Mouse (Mus musculus) mouse trophoblast stem cell (cell line): ENCODE data around the gene Schip1.
"Not testable (repeated sequence)": the region's sequence is repeated elsewhere in the genome, so short reads cannot be mapped to it uniquely, and the experiment has no call there.

Experiments
- in situ Hi-C, 2 experiments: fragments of 300-500 bp; cut with MseI, MboI; formaldehyde crosslinking; loops; 2 replicates in 1 of 2; 3 replicates in 1 of 2; pipeline ENCODE4 v1.15.1; 2025

Gene Schip1

DNA sequence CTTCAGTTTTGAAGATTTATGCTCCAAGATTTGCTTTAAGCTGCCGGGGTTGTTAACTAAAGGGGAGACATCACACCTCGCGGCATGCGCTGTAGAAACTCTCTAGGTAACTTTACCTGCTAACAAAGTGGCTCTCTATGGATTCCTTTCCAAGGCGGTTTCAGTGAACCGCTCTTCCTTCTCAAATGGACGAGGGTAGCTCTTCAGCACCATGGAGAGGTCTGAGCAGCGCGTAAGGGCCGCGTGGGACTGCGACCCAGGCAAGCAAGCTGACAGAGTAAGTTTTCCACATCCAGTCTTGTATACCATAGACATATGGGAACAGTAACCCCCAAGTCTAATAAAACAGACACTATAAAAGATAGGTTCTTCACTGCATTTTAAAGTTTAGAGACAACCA is at the start of gene Schip1:
Gene Schip1 (plus strand): TSS at position 72 of the 400 bp plus-strand sequence.
- in situ Hi-C loops = no loop called here

DNA sequence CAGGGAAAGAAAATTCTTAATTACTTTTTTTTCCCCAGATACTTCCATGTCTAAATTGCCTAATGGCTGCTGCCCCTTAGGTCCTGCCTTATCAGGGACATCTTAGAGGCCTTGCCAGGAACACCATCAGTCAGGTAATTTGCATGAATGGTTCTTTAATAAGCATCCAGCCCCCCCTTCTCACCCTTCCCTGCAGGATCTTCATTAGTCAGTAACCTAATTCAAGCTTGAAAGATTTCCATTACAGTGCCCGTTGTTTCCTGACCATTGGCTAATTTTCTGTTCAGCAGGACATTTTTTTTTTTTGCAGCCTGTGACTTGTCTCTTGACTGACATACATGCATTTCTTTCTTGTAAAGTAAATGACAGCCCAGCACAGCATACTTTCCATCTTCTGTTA is 48.8 kb upstream of the Schip1 start:
- in situ Hi-C loops = no loop called here

DNA sequence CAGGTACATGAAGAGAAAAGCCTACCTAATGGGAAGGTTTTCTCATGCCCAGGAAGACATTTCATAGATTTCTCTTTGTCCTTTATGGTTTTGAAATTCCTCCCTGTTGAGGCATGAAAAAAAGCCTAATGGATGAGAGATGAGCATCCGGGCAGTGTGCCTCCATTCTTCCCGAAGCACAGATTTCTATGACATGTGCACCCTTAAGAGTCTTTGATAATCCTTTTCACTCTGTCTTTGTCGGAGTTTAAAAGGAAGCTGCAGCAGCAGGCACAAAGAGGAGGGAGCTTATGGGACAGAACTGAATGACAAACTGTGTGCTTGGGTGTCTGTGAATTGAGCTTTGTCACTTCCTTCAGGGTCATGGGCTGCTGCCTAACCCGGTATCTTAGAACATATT is 45.2 kb upstream of the Schip1 start:
- in situ Hi-C loops = no loop called here

DNA sequence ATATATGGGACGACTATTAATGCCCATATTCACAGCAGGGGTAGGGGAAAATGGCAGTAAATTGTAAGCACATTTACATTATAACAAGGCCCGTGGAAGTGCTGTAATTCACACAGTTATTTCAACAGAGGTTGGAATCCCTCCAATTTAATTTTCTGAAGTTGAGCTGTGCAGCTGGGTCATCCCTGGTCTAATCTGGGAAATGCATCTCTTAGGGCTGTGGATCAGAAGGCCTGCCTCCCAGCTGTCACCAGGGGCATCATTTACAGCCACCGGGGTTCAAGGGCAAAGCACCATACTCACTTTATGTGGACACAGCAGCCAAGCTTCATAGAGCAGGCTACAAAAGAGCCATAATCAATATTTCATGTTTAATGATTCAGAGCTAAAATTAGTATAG is 28.5 kb upstream of the Schip1 start:
- in situ Hi-C loops = no loop called here

DNA sequence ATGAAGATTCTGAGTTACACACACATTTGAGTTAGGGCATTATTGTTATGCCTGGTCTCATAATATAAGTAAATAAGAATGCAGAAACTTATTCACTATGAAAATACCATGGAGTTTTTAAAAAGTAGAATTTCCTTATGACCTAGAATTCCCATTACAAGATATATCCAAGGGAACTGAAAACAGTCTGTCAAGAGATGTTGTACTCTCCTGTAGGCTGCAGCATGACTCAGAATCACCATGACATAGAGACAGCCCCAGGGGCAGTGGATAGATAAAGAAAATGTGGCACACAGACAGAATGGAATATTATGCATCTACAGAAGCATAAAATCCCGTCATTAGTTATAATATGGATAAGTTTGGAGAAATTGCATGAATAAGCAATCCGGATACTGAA is 21.7 kb upstream of the Schip1 start:
- in situ Hi-C loops = loop anchor here in 1 of 2 experiments (5.0 kb wide), 1 partner anchor 411 kb away; no protein-coding TSS in a partner anchor

DNA sequence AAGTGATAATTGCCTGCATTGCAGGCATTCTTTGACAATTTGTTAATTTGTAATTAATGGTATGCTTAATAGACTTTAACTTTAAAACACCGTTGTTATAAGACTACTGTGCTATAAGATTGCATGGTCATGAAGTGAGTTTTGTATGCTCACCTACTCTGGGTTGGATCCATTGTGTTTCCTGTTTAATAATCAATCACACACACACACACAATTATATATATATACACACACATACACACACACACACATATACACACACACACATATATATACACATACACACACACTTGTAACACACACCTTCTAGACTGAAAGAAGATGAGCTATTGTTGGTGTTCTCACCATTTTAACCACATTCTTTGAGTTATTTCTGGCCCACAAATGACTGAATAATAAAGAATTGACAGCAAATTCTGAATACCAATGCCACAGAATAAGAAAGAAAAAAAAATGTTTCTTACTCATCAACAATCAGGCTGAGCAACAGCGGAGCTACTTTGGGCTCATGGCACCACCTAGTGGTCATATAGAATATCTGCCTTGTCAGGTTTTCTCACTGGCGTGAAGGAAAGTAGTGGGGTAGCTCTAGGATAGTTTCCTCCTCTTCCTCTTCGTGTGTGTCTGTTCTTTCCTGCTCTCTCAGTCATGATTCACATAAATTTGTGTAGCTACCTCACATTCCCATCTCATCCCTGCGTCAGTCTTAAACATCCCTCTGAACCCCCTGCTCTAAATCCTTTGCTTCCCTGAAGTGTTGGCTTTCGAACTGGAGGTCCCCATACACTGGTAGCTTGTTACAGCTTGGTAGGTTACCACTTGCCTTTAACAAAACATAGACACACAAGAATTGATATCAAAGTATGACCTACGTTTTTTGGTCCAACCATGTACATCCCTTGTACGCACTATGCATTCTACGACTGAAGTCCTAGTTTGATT is 18.9 kb upstream of the Schip1 start:
- in situ Hi-C loops = loop anchor here in 1 of 2 experiments (5.0 kb wide), 1 partner anchor 418 kb away; no protein-coding TSS in a partner anchor

DNA sequence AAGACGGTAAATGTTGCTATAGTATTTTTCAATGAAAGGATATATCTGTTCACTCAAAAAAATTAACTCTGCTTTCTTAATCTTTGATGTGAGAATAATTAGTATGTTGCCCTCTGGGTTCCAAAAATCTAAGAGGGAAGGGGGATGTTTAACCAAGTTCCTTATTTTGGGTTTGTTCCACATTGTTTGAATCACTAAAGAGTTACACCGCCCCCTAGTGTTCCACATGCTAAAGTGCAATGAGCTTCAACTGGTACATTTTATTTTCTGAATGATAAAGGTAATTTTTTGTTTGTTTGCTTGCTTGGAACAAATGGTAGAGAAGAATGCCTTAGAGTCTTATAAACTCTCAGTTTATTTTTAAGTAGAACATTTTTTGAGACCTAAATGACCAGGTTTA is 11.1 kb upstream of the Schip1 start:
- in situ Hi-C loops = no loop called here

DNA sequence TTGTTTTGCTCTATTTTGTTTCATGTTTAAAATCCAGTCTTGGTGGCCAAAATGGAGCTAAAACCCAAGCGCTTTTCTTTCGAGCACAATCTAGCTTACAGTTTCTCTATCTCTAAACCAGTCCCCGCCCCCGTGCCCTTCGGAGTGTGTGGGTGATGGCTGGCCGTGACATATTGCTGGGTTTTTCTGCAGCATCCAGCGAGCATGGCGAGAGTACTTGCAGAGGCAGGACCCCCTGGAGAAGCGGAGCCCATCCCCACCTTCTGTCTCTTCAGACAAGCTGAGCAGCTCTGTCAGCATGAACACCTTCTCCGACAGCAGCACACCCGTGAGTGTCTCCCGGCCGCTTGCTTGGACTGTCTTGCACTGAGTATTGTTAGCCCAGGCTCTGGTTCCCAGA is 9.5 kb upstream of the Schip1 start:
- in situ Hi-C loops = loop anchor here in 1 of 2 experiments (5.0 kb wide), 1 partner anchor 487 kb away; no protein-coding TSS in a partner anchor

DNA sequence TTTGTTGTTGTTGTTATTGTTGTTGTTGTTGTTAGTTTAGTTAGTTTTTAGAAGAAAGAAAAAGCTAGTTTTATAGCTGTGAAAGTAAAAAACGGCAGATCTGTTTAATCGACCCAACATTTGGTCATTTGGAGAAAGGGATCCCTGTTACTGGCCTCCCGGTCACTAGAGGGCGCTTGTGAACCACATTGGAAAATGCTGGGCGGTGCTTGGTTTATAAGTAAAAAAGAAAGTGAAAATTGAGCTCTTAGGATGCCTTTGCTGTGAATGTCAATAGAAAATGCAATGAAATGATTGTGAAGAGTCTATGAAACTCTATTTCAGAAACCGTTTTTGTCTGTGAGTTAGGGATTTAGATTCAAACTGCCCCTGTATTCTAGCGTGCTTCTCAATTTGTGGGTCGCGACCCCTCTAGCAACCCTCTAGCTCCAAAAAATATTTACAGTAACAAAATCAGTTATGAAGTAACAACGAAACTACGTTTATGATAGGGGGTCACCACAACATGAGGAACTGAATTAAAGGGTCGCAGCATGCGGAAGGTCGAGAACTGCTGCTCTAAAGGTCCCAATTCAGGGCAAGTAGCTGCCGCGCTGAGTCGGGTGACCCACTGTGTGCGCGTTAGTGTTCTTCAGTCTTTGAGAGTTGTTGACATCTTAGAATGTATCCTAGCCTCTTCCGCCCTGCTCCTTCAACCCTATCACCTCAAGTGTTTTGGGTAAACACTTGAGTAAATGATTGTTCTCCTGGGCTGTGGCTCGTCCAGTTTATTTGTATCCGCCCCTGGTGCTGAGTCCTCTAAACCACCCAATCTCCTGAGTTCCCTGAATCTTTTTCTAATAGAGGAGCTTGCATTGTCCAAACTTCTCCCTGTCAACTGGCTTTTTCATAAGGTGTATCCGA is 8.0 kb upstream of the Schip1 start:
- in situ Hi-C loops = loop anchor here in 1 of 2 experiments (5.0 kb wide), 1 partner anchor 486 kb away; no protein-coding TSS in a partner anchor

DNA sequence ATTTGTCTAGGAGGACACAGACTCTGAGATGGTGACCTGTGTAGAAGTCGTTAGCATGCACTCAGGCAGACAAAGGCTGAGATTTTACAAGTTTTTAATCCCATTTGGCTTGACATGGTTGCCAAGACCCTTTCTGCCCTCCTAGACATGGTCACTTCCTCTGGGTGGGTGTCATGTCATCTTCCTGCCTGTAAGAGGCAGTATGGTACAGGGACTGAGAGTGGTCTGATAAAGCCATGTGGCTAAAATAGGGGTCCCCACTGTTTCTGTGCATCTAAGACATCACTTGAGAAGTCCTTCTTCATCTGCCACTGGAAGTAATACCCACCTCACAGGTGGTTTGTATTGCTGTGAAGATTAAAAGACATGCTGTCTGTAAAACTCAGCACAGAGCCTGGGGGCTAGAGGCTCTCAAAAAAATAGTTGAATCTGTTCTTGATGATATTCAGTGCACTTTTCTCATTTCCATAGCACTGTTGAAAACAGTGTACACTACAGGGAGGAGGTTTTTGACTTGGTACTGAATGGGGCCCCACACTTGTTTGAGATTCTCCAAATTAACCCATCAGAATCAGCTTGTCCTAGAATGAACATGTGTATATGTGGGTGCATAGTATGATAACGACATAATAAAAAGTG is 5.3 kb upstream of the Schip1 start:
- in situ Hi-C loops = loop anchor here in 1 of 2 experiments (5.0 kb wide), 1 partner anchor 483 kb away; no protein-coding TSS in a partner anchor

DNA sequence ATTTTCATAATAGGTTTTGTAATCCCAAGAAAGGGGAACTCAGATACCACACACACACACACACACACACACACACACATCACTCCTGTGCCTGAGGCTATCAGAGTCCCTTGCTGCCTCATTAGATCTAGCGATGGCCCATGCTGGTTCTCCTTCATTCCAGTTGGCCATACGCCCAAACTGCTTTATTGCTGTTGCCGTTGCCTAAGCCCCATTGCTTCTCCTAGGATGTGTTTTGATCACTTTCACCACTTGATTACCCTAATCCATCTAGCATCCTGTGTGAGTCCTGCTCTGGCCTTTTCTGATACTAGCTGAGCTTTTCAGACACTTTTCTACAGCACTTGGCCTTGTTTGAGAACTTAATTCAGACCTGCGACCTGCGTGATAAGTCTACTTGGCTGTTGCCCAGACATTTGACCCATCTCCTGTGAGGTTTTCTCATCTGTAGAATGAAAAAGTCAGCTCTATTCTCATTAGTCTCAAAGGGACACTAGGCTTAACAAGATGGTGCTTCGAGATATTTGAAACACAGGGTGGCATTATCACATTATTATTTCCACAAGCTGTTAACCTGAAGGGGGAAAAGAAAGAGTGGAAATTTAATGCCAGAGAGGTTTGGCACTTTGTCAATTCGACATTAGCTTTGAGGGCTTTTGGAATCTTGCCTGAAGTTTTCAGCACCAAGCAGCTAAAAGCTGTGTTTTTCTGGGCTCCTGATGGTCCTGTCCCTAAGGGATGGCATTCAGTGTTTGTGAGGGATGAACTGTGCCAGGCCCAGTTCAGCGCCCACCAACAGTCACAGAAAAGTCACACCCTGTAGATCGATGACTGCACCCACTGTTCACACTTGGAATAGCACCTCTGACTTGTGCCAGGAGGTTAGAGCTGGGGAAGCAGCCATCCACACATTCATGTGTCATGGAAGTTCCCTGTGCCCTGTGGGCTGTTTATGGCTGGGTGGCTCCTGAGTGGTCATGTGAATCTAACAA is 7.1 kb downstream of the Schip1 start:
- in situ Hi-C loops = no loop called here

DNA sequence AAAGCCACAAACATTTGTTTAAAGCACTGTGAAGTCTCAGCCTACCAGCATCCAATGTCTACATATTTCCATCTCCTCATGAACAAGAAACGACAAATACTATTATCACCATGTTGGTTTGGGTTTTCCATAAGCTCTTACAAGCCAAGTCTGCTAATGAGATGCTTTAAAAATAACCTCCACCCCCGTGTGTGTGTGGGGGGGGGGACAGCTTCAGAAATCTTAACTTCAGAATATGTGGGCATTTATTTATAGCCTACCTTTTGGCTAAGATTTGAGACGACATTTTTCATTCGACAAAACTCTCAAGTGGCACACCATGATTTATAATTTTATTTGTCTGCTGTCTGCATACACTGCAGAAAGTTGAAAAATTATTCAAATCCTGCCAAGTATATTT is 12.8 kb downstream of the Schip1 start:
- in situ Hi-C loops = no loop called here

DNA sequence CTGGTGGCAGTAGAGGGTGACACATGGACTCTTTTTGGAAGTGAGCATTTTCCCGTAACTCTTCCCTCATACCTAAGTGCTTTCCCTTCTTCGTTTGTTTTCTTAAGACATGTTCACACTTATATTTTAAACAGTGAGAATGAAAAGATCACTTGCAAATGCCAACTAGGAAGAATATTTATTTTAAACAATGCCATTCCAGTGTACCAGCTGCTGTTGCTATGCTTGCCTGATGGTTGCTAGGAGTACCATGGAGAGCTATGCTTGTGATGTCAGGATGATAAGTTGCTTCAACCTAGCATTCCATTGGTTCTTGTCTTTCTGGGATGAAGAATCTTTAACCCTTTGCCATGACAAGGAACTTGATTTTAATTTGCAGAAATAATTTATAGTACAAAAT is 20.4 kb downstream of the Schip1 start:
- in situ Hi-C loops = no loop called here

DNA sequence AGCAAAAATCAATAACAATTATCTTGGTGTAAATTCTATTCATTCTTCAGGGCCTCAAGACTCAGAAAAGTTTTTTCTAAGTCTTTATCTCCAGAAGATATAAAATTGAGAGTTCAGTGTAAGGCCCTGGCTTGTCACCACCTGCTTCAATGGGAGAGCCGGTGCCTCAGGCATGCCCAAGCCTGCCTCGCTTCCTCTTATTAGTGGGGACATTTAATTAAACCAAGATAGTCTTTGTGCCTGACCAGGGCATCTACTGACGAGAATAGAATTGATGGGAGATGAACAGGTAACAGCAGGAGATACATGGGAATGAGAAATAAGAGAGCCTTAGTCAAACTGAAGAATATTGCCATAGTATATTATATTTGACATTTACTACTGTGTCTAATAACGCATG is 27.5 kb downstream of the Schip1 start:
- in situ Hi-C loops = no loop called here

DNA sequence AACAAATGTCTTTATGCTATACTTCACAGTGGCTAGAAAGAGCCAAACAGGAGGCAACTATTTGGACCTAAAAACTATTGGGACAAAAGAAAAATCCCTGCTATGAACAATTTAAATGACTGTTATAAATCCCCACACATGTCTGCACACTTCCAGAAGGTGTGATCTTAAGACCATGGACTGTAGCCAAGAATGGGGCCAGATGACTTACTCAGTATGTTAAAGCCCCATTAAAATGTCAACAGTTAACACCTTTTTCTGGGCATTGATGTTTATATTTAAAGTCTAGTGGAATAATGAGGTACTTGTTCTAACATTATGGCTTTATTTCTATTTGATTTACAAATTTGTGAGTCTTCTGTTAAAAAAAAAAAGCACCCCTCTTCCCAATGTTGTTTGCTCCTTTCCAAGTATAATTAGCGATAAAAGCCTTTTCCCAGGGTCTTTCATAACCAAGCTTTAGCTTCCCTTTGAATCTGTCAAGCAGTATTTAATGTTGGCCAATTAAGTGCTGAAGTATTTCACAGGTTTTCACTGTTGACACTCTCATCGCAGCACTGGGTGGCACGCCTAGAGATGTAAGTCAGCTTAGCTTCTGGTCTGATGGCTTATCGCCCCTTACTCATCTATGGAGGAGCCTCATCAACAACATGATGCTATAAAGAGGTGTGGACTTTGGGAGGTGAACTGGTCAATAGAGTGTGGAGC is 32.3 kb downstream of the Schip1 start:
- in situ Hi-C loops = no loop called here

DNA sequence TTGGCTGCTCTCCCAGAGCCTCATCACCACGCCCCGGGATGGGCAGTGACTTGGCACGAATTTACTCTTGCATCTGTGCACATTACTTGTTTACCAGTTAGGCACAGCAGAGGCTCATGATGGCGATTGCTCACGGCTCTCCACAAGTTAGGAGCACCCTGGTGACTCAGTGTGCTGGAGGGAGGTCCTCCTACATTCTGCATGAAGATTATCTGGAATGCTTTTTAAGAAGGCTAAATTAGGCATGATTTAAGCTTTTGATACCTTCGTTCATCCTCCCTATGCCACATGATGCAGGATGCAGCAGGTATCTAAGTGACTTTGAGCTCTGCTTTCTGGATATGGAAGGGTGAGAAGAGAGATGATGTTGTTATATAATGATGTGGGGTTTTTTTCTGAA is 35.0 kb downstream of the Schip1 start:
- in situ Hi-C loops = not testable (repeated sequence)

DNA sequence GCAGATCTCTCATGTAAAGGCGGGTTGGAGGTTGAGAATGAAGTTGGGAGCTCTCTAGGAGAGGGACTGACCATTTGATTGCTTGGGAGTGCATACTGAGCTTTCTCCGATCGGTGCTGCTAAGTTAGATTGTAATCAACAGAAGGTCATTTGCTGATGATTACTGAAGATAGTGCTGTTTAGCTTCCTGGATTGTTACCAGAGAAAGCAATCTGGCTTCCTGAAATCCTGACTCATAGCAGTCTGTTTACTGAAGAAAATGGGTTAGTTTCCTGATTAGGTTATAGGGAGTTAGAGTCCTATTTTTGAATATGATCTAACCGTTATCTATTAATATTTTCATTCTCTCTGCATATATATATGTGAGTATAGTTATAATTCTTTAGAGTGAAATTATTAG is 36.7 kb downstream of the Schip1 start:
- in situ Hi-C loops = no loop called here

DNA sequence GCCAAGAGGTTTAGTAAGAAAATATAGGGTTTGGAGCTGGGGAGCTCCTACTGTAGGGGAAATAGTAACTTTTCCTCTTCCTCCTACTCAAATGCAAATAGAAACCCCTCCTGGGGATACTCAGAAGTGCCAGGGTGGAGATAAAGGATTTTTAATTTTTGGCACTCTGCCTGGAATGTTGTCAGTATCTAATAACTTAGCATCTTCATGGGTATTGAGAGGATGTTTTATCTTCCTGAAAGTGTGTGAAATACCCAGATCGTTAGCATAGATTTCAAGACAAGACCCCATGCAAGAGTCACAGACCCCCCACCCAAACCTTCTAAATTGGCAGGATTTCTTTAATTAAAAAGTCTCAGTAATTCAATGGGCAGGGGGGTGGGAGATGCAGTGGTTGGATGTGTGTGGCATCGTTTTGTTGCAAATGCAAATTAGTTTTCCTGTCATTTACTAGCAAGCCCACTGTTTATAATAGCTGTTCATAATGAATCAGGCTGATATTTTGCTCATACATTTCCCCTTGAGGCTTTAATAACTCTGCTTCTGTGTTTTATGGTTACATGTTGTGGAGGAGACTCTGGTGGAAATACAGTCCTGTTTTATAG is 40.6 kb downstream of the Schip1 start:
- in situ Hi-C loops = no loop called here

DNA sequence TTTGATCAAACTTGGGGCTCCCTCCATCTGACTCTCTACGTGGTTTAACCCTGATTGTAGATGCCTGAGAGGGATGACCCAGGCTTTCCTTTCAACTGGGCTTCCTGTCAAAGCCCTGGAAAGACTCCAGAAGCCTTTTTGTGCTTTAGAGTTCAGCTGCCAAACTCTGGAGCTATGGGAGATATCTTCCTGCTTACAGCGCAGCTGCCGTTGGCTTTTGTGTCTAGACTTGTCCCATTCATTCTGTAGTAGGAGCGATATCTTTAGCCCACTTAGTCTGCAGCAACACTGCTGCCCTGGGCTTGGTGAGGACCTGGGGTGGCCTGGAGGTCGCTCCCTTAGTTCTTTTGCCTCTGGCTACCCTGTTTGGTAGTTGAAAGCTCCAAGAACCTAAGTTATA is 56.7 kb downstream of the Schip1 start:
- in situ Hi-C loops = no loop called here
